Mouse (Mus musculus) liver, embryonic 14.5 days (tissue): Measurements from ENCODE around the gene Hoxd4.

Source experiments
- CTCF ChIP-seq: IDR thresholded peaks from 2 replicates; pipeline ENCODE4 v1.5.1; 2016; ENCODE audit warnings: antibody characterized with exemption, low read depth, control low read depth
- EP300 ChIP-seq: IDR thresholded peaks from 2 replicates; pipeline ENCODE4 v1.6.1; 2016; ENCODE audit warnings: antibody characterized with exemption, low read depth

GRCm38 (mm10) chr2:74746298-74746921 lies 34.7 kb downstream of the Hoxd4 start:
- TF ChIP-seq CTCF (no peak), EP300 (no peak)
